Mouse (Mus musculus) ovary, postnatal 14 days (tissue): Measurements from ENCODE around the gene Cct8l1.

Experiments
- DNase-seq: peaks from one replicate; pipeline ENCODE4 v3.0.0; 2022; ENCODE audit warnings: low spot score

The Cct8l1 gene

GRCm38 (mm10) chr5:25515767-25516166 lies at the start of gene Cct8l1:
TSS of gene Cct8l1 (plus strand) at chr5:25516067.
- DNase-seq = no peak

- peak; percentile 6 for DNase-seq
Measured at GRCm38 (mm10) chr5:25472070-25472469, 43.8 kb upstream of the Cct8l1 start.

GRCm38 (mm10) chr5:25475789-25476188 lies 40.1 kb upstream of the Cct8l1 start:
- no peak for DNase-seq

GRCm38 (mm10) chr5:25478863-25479262 lies 37.0 kb upstream of the Cct8l1 start:
- no peak for DNase-seq

GRCm38 (mm10) chr5:25496652-25497051 lies 19.2 kb upstream of the Cct8l1 start:
- DNase-seq = no peak

GRCm38 (mm10) chr5:25497369-25497719 lies 18.5 kb upstream of the Cct8l1 start:
- no peak for DNase-seq

- peak; percentile 32 for DNase-seq
Measured at GRCm38 (mm10) chr5:25497720-25498345, 18.0 kb upstream of the Cct8l1 start.

- DNase-seq = peak; percentile 60
Measured at GRCm38 (mm10) chr5:25498346-25498820, 17.5 kb upstream of the Cct8l1 start, which contains the start of gene Kmt2c. TSS of gene Kmt2c (minus strand) at chr5:25498783.

- peak; percentile 53 for DNase-seq
Measured at GRCm38 (mm10) chr5:25498821-25499422, 16.9 kb upstream of the Cct8l1 start.

GRCm38 (mm10) chr5:25499423-25500398 lies 16.2 kb upstream of the Cct8l1 start:
- peak; percentile 97 for DNase-seq

- DNase-seq = no peak
Measured at GRCm38 (mm10) chr5:25500686-25501085, 15.2 kb upstream of the Cct8l1 start.

- no peak for DNase-seq
Measured at GRCm38 (mm10) chr5:25506041-25506440, 9.8 kb upstream of the Cct8l1 start.

- no peak for DNase-seq
Measured at GRCm38 (mm10) chr5:25516301-25516895, 531 bp downstream of the Cct8l1 start.

- no peak for DNase-seq
Measured at GRCm38 (mm10) chr5:25517550-25517949, 1.7 kb downstream of the Cct8l1 start.

- no peak for DNase-seq
Measured at GRCm38 (mm10) chr5:25519820-25520219, 4.0 kb downstream of the Cct8l1 start.

GRCm38 (mm10) chr5:25521461-25521860 lies 5.6 kb downstream of the Cct8l1 start:
- DNase-seq = no peak

GRCm38 (mm10) chr5:25526116-25526515 lies 10.2 kb downstream of the Cct8l1 start:
- no peak for DNase-seq

GRCm38 (mm10) chr5:25526926-25527325 lies 11.1 kb downstream of the Cct8l1 start:
- DNase-seq = no peak

- no peak for DNase-seq
Measured at GRCm38 (mm10) chr5:25527971-25528370, 12.1 kb downstream of the Cct8l1 start.

- no peak for DNase-seq
Measured at GRCm38 (mm10) chr5:25528851-25529528, 13.1 kb downstream of the Cct8l1 start.
